Mouse (Mus musculus): ENCODE results near the gene Bri3. TPM values are rescaled to one million over a fixed set of nuclear protein-coding genes. Genes with fewer than 3 reads are reported as not detected.
A peak's percentile ranks its signal among the peaks of the same experiment; 100 is the strongest.

Bri3 gene
- polyA plus RNA-seq, 1 experiment from 2014 or later: 80.7 TPM

DNA sequence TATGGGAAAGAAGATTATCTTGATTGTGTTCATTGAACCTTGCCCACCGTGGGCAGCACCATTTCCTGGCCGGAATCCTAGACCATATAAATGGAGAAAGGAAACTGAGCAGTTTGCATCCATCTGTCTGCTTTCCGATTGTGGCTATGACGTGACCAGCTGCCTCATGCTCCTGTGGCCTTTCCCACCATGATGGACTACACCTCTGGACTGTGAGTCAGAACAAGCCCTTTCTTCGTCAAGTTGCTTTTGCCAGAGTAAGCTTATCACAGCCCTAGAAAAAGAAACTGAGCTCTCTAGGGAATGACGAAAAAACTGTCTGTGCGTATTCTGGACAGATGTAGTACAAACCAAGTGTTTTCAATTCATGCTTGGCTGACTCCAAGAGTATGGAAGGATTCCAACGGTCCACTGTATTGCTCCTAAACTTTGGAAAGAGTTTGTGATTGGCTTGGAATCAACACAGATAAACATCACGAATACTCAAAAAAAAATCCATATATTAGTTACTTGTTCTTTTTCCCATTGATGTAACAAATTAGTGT lies 124.5 kb downstream of the Bri3 start:
- H3K4me2 ChIP-seq (ENCODE audit: low read length): no peak overlapping the region
- no peak overlapping the region for H3K27ac ChIP-seq (ENCODE audit: low read depth, low read length)
- no peaks in the 10 kb centered on the region for H3K9me3 ChIP-seq (ENCODE audit: control insufficient read depth, low read length)
- no peaks in the 10 kb centered on the region for H3K4me1 ChIP-seq (ENCODE audit: control insufficient read depth, insufficient read depth, low read depth, low read length)
- H3K9ac ChIP-seq (ENCODE audit: low read depth, low read length): no peak overlapping the region
- H3K27me3 ChIP-seq (replicated peaks; ENCODE audit: control insufficient read depth, insufficient read depth, low read length): no peaks in the 10 kb centered on the region
- no peak overlapping the region for H3K4me3 ChIP-seq (ENCODE audit: low read length)
- H3K36me3 ChIP-seq (ENCODE audit: control insufficient read depth, insufficient read depth, low read length): no peaks in the 10 kb centered on the region
- 82% methylated on average over 9 of the region's 9 CpGs for WGBS
- no peak for ATAC-seq

DNA sequence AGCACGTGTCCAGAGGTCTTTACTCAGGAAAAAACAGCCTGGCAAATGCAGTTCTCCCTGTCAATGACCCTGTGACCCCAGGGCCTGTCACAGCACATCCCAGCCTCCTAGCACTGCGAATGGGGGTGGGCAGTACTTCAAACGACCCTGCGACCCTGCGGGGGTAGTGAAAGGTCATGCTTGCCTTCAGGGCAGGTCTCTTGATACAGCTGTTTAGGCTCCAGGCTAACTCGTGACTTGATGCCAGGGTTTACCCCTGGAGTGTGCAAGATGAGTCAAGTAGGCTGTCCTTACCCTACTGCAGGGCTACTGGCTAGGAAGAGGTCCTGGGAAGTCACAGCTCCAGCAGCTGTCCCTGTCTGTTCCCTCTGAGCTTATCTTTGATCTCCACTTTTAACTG lies 126.7 kb downstream of the Bri3 start:
- ATAC-seq: no peak
- H3K4me3 ChIP-seq (ENCODE audit: low read length): no peak overlapping the region
- H3K4me2 ChIP-seq (ENCODE audit: low read length): no peak overlapping the region
- H3K27me3 ChIP-seq (replicated peaks; ENCODE audit: control insufficient read depth, insufficient read depth, low read length): no peaks in the 10 kb centered on the region
- 3% methylated on average over 6 of the region's 6 CpGs for WGBS
- H3K9ac ChIP-seq (ENCODE audit: low read depth, low read length): no peak overlapping the region
- no peaks in the 10 kb centered on the region for H3K9me3 ChIP-seq (ENCODE audit: control insufficient read depth, low read length)
- no peak overlapping the region for H3K27ac ChIP-seq (ENCODE audit: low read depth, low read length)
- H3K36me3 ChIP-seq (ENCODE audit: control insufficient read depth, insufficient read depth, low read length): no peaks in the 10 kb centered on the region
- no peaks in the 10 kb centered on the region for H3K4me1 ChIP-seq (ENCODE audit: control insufficient read depth, insufficient read depth, low read depth, low read length)

DNA sequence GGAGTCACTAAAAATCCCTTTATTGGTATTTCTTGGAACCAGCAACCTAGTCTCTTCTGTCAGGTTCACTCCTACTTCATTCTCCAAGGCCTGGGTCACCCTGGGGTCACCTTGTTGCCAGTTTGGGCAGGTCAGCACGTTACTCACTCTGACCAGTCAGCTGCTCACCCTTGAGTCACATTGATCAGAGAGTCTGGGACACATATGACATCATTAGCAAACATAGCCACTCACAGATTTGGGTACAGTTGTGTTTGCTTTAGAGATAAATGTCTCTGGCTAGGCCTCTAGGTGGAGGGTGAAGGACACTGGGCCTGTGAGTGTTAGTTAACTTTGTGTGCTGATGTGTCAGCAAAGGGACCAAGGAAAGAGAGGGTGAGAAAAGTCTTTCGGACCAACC lies 127.9 kb downstream of the Bri3 start:
- 63% methylated on average over 2 of the region's 2 CpGs for WGBS
- no peaks in the 10 kb centered on the region for H3K36me3 ChIP-seq (ENCODE audit: control insufficient read depth, insufficient read depth, low read length)
- H3K4me1 ChIP-seq (ENCODE audit: control insufficient read depth, insufficient read depth, low read depth, low read length): no peaks in the 10 kb centered on the region
- no peaks in the 10 kb centered on the region for H3K27me3 ChIP-seq (replicated peaks; ENCODE audit: control insufficient read depth, insufficient read depth, low read length)
- no peak overlapping the region for H3K4me2 ChIP-seq (ENCODE audit: low read length)
- no peaks in the 10 kb centered on the region for H3K9me3 ChIP-seq (ENCODE audit: control insufficient read depth, low read length)
- ATAC-seq: no peak
- no peak overlapping the region for H3K27ac ChIP-seq (ENCODE audit: low read depth, low read length)
- H3K9ac ChIP-seq (ENCODE audit: low read depth, low read length): no peak overlapping the region
- no peak overlapping the region for H3K4me3 ChIP-seq (ENCODE audit: low read length)

DNA sequence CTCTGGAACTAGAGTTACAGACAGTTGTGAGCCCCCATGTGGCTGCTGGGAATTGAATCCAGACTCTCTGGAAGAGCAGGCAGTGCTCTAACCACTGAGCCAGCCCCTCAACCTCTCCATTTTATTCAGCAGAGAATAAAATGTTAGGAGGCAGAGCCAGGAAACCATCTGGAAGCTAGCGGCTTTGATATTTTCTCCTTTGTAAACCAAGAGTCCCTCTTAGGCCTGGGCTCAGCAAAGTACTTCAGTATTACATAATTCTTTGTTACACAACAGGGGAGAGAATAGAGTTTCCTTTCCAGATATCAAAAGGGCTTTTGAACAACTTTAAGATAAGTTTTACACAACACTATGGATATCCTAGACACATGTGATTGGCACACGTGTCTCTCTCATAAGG lies 128.6 kb downstream of the Bri3 start:
- H3K4me3 ChIP-seq (ENCODE audit: low read length): no peak overlapping the region
- H3K27me3 ChIP-seq (replicated peaks; ENCODE audit: control insufficient read depth, insufficient read depth, low read length): no peaks in the 10 kb centered on the region
- H3K9me3 ChIP-seq (ENCODE audit: control insufficient read depth, low read length): no peaks in the 10 kb centered on the region
- ATAC-seq: no peak
- H3K4me1 ChIP-seq (ENCODE audit: control insufficient read depth, insufficient read depth, low read depth, low read length): no peaks in the 10 kb centered on the region
- no peaks in the 10 kb centered on the region for H3K36me3 ChIP-seq (ENCODE audit: control insufficient read depth, insufficient read depth, low read length)
- WGBS: 90% methylated on average over 2 of the region's 2 CpGs
- H3K4me2 ChIP-seq (ENCODE audit: low read length): no peak overlapping the region
- H3K9ac ChIP-seq (ENCODE audit: low read depth, low read length): no peak overlapping the region
- no peak overlapping the region for H3K27ac ChIP-seq (ENCODE audit: low read depth, low read length)

DNA sequence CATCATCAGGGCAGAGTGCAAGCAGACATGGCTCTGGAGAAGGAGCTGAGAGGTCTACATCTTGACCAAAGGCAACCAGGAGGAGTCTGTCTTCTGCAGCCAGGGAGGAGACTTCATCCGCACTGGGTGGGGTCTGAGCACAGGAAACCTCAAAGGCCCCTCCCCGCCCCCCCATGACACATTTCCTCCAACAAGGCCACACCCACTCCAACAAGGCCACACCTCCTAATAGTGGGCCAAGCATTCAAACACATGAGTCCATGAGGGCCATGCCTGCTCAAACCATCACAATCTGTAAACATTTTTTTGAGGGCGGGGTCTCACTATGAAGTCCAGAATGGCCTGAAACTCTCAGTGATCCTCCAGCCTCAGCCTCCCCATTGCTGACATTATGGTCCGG lies 135.2 kb downstream of the Bri3 start:
- H3K9ac ChIP-seq (ENCODE audit: low read depth, low read length): no peak overlapping the region
- H3K27ac ChIP-seq (ENCODE audit: low read depth, low read length): no peak overlapping the region
- no peaks in the 10 kb centered on the region for H3K27me3 ChIP-seq (replicated peaks; ENCODE audit: control insufficient read depth, insufficient read depth, low read length)
- H3K9me3 ChIP-seq (ENCODE audit: control insufficient read depth, low read length): no peaks in the 10 kb centered on the region
- ATAC-seq: no peak
- no peak overlapping the region for H3K4me3 ChIP-seq (ENCODE audit: low read length)
- 97% methylated on average over 4 of the region's 4 CpGs for WGBS
- no peak overlapping the region for H3K4me2 ChIP-seq (ENCODE audit: low read length)
- H3K36me3 ChIP-seq (ENCODE audit: control insufficient read depth, insufficient read depth, low read length): no peaks in the 10 kb centered on the region
- H3K4me1 ChIP-seq (ENCODE audit: control insufficient read depth, insufficient read depth, low read depth, low read length): no peaks in the 10 kb centered on the region

DNA sequence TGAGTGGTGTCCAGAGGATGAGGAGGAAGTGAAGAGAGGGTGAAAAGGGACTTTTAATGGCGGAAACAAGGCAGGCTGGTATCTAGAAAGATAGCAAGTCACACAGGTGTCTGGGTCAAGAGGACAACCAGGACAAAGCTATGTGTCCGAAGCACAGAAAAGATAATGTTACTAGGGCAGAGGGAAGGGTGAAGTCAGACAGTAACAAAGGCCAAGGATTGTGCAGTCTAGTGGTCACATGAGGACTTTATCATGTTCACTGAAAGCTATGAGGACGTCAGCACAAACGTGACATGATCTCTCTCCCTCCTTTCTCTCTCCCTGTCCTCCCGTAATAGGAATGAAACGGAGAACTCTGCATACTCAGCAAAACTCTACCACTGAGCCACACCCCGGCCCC lies 136.5 kb downstream of the Bri3 start:
- Histone ChIP-seq H3K9me3 (ENCODE audit: control insufficient read depth, low read length) (peaks cover 3% of the 10 kb centered on the region; the same call in 1 of the 2 replicates), H3K27ac (ENCODE audit: low read depth, low read length) (no peak overlapping the region), H3K27me3 (replicated peaks; ENCODE audit: control insufficient read depth, insufficient read depth, low read length) (no peaks in the 10 kb centered on the region), H3K9ac (ENCODE audit: low read depth, low read length) (no peak overlapping the region), H3K36me3 (ENCODE audit: control insufficient read depth, insufficient read depth, low read length) (no peaks in the 10 kb centered on the region), H3K4me3 (ENCODE audit: low read length) (no peak overlapping the region), H3K4me2 (ENCODE audit: low read length) (no peak overlapping the region), H3K4me1 (ENCODE audit: control insufficient read depth, insufficient read depth, low read depth, low read length) (no peaks in the 10 kb centered on the region)
- no peak for ATAC-seq
- WGBS: 91% methylated on average over 7 of the region's 7 CpGs

DNA sequence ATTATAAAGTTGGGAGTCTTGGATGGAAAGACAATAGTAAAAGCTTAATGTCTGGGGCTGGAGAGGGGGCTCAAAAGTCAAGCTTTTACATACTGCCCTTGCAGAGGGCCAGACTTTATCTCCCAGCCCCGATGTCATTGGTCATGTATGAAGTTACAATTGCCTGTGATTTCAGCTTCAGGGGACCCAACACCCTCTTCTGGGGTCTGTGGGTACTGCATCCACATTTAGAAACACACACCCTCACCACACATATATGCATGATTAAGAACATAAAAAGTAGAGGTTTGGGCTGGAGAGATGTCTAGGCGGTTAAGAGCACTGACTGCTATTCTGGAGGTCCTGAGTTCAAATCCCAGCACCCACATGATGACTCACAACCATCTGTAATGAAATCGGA lies 137.5 kb downstream of the Bri3 start:
- Histone ChIP-seq H3K9me3 (ENCODE audit: control insufficient read depth, low read length) (peaks cover 3% of the 10 kb centered on the region; the same call in 1 of the 2 replicates), H3K4me2 (ENCODE audit: low read length) (no peak overlapping the region), H3K27me3 (replicated peaks; ENCODE audit: control insufficient read depth, insufficient read depth, low read length) (no peaks in the 10 kb centered on the region), H3K36me3 (ENCODE audit: control insufficient read depth, insufficient read depth, low read length) (no peaks in the 10 kb centered on the region), H3K9ac (ENCODE audit: low read depth, low read length) (no peak overlapping the region), H3K4me1 (ENCODE audit: control insufficient read depth, insufficient read depth, low read depth, low read length) (no peaks in the 10 kb centered on the region), H3K4me3 (ENCODE audit: low read length) (no peak overlapping the region), H3K27ac (ENCODE audit: low read depth, low read length) (no peak overlapping the region)
- ATAC-seq: no peak
- WGBS: 83% methylated on average over 3 of the region's 3 CpGs

DNA sequence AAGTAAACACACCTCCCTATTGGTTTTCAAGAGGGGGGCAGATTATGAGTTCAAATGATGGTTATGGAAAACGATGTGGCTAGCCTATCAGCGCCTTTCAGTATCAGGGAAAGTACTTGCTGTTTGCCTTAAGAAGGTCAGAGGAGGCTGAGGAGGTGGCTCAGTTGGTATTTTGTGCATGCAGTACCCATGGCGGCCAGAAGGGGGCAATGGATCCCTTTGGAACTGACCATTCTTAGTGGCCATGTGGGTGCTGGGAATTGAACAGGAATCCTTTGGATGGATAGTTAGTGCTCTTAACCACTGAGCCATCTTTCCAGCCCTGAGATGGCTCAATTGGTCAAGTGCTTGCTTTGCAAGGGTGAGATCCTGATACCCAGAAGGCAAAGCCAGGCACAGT lies 139.7 kb downstream of the Bri3 start:
- ATAC-seq: no peak
- H3K9me3 ChIP-seq (ENCODE audit: control insufficient read depth, low read length): peaks cover 3% of the 10 kb centered on the region; the same call in 1 of the 2 replicates
- H3K4me3 ChIP-seq (ENCODE audit: low read length): no peak overlapping the region
- H3K4me1 ChIP-seq (ENCODE audit: control insufficient read depth, insufficient read depth, low read depth, low read length): no peaks in the 10 kb centered on the region
- H3K9ac ChIP-seq (ENCODE audit: low read depth, low read length): no peak overlapping the region
- H3K27ac ChIP-seq (ENCODE audit: low read depth, low read length): no peak overlapping the region
- 75% methylated on average over 3 of the region's 3 CpGs for WGBS
- no peak overlapping the region for H3K4me2 ChIP-seq (ENCODE audit: low read length)
- no peaks in the 10 kb centered on the region for H3K36me3 ChIP-seq (ENCODE audit: control insufficient read depth, insufficient read depth, low read length)
- H3K27me3 ChIP-seq (replicated peaks; ENCODE audit: control insufficient read depth, insufficient read depth, low read length): no peaks in the 10 kb centered on the region

DNA sequence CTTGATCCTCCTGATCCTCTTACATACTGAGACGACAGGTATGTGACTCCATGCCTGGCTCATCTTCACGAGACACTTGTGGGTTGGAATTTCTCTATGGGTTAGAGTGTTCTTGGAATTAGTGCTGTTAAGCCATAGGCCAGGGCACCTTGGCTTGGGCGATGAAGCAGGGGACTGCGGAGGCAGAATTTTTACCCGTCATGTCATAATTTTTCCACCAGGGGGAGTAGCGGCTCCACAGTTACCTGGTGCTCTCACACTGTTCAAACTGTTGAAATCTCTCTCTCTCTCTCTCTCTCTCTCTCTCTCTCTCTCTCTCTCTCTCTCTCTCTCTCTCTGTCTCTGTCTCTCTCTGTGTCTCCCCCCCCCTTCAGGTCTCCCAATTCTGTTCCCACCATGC lies 143.6 kb downstream of the Bri3 start:
- peaks cover 3% of the 10 kb centered on the region; the same call in 1 of the 2 replicates for H3K9me3 ChIP-seq (ENCODE audit: control insufficient read depth, low read length)
- H3K36me3 ChIP-seq (ENCODE audit: control insufficient read depth, insufficient read depth, low read length): no peaks in the 10 kb centered on the region
- H3K4me2 ChIP-seq (ENCODE audit: low read length): no peak overlapping the region
- no peak overlapping the region for H3K4me3 ChIP-seq (ENCODE audit: low read length)
- H3K27me3 ChIP-seq (replicated peaks; ENCODE audit: control insufficient read depth, insufficient read depth, low read length): no peaks in the 10 kb centered on the region
- no peak overlapping the region for H3K27ac ChIP-seq (ENCODE audit: low read depth, low read length)
- 9% methylated on average over 6 of the region's 6 CpGs for WGBS
- ATAC-seq: peak; percentile 75
- H3K4me1 ChIP-seq (ENCODE audit: control insufficient read depth, insufficient read depth, low read depth, low read length): no peaks in the 10 kb centered on the region
- no peak overlapping the region for H3K9ac ChIP-seq (ENCODE audit: low read depth, low read length)

DNA sequence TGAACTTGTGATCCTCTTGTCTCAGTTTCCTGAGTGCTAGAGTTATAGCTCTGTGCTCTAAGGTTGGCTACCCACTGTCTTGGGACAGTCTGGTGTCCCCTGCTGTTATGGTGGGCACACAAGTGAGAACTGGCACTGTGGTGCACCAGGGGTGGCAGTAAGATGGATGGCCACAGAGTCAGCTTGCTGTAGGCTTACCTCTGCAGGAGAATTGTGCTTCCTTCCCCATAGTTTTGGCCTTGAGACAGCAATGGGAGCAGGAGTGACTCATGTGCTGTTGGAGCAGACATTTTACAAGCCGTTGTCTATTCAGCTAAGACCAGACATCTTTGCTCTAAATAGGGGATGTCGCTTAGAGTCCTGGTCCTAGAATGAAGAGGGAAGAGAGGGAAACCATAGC lies 149.9 kb downstream of the Bri3 start:
- H3K9me3 ChIP-seq (ENCODE audit: control insufficient read depth, low read length): no peaks in the 10 kb centered on the region
- H3K4me2 ChIP-seq (ENCODE audit: low read length): no peak overlapping the region
- H3K4me1 ChIP-seq (ENCODE audit: control insufficient read depth, insufficient read depth, low read depth, low read length): no peaks in the 10 kb centered on the region
- WGBS: 93% methylated on average over 2 of the region's 2 CpGs
- ATAC-seq: no peak
- H3K9ac ChIP-seq (ENCODE audit: low read depth, low read length): no peak overlapping the region
- H3K4me3 ChIP-seq (ENCODE audit: low read length): no peak overlapping the region
- H3K27ac ChIP-seq (ENCODE audit: low read depth, low read length): no peak overlapping the region
- no peaks in the 10 kb centered on the region for H3K36me3 ChIP-seq (ENCODE audit: control insufficient read depth, insufficient read depth, low read length)
- no peaks in the 10 kb centered on the region for H3K27me3 ChIP-seq (replicated peaks; ENCODE audit: control insufficient read depth, insufficient read depth, low read length)
